Mouse (Mus musculus): Measurements from ENCODE around the gene Mfng.

The Mfng gene

DNA sequence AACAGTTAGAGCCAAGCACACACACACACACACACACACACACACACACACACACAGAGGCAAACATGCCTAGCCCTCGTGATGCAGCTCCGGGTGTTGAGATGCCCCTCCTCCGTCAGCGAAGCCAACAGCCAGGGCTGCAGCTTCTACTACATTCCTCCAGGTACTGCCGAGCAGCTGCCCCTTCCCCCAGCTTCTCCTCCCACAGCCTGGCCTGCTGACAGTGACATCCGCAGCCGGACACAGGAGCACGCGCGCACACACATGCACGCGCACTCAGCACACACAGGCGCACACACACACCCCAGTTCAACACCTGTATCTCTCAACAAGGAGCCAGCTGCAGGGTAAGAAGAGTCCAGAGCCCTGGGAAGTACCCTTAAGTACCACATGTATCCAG is 56.3 kb downstream of the Mfng start:
- DNase-seq (ENCODE audit: low spot score in 2 of 2) = no peak

- DNase-seq (ENCODE audit: low spot score in 2 of 2) = no peak
These were observed 57.4 kb downstream of the Mfng start for GRCm38 (mm10) chr15:78715856-78716255.

DNA sequence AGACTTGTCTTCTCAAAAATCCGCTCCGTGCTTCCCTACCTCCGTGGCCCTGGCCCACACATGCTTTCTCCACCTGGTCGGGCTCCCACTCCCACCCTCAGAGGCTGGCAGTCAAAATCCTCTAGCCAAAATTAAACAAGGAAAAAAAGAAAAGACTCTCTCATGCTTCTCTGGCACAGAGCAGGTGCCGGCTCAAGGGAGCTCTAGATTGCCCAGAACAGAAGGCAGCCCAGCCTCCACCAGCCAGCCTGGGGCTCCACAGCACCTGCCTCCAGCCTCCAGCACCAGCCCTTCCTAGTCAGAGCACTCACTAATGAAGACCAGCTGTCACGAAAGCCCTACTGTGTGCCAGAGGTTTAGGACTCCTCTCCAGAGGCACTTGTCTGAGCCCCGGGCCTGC is 59.5 kb downstream of the Mfng start:
- no peak for DNase-seq (ENCODE audit: low spot score in 2 of 2)

GRCm38 (mm10) chr15:78712335-78713258 is 60.7 kb downstream of the Mfng start:
- DNase-seq (ENCODE audit: low spot score in 2 of 2) = peak in 1 of 2 experiments; percentile 19

- no peak for DNase-seq (ENCODE audit: low spot score in 2 of 2)
These were observed 61.3 kb downstream of the Mfng start for GRCm38 (mm10) chr15:78711935-78712334.

DNA sequence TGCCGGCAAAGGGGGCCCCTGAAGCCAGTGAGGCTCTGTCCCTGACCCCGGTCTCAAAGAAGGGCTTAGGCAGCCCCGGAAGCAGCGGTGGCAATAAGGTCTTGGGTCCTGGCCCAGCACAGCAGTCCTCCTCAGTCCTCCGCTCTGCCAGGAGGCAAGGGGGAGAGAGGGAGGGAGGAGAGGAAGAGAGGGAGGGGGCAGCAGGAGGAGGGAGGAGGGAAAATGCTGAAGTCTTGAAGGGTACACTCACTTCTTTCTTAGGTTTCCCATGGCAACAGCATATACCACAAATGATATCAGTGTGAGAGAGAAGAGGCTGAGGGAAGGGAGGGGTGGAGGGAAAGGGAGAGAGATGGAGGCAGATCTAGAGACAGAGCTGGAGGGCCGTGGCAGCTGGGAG is 62.6 kb downstream of the Mfng start:
- no peak for DNase-seq (ENCODE audit: low spot score in 2 of 2)

DNA sequence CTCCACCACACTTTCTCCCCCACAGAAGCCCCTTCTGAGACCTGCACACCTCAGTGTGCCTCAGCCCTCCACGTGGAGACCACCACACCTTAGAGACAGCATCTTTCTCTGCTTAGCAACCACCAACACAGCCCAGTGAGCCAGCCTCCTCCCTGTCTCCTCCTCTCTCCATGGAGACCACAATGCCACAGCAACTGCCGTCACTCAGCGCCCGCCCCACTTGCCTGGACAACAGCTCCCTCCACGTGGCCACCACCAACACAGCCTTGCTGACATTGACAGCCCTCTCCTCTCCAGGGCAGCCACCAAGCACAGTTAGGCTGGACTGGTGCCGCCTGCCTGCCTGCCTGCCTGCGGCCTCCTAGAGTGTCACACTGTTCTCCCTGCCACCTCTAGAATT is 63.5 kb downstream of the Mfng start:
- DNase-seq (ENCODE audit: low spot score in 2 of 2) = no peak

DNA sequence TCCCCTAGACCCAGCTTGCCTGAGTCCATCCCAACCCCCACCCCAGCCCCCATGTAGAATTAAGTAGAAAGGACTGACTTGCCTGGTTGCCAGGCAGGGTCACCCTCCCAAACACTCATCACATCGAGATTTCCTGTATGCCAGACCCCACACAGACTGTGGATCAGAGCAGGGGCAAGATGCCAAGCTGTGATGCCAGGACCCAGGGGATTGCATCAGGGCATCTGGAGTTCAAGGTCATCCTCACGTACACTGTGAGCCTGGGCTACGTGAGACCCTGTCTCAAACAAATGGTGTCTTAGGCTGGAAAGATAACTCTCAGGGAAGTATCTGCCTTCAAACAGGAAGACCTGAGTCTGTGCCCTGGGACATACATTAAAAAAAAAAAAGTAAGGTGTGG is 66.6 kb downstream of the Mfng start:
- DNase-seq (ENCODE audit: low spot score in 2 of 2) = no peak
